15 mouse cellular contexts compared by ENCODE assay signal in the genomic region with DNA sequence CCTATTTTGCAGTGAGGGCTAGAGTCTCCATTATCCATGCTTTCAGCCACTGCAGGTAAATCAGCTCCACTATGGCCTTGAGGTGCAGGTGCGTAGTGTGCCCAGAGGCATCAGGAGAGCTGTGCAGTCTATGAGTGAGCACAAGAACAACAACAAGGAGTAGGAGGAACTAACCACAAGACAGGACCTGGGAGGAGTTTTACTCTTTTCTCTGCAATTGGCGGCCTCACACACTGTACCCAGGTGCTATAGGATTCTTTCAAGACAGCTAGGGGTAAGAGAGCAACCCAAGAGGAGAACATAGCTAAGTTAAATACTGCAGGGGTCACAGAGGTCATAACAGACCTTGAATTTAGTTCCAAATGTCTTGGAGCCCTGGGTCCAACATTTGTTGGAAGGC. TPM values are rescaled to one million over a fixed set of nuclear protein-coding genes. Genes with fewer than 3 reads are reported as not detected.
"Had no signal": no experiment of that assay in that cellular context is flagged by ENCODE, and none has a peak within 500 bp of the region (broad histone marks: within the 10 kb centered on the region; RNA-seq: fewer than 3 reads in every experiment).

No protein-coding gene starts in this region.

- H3K9me3 ChIP-seq: intestine, embryonic 15.5 days; kidney, embryonic 15.5 days; limb, embryonic 15.5 days; liver, embryonic 12.5 days; midbrain, embryonic 10.5 days had no signal

- ATAC-seq: intestine, embryonic 15.5 days; liver, embryonic 12.5 days; midbrain, embryonic 16.5 days had no signal

- H3K4me3 ChIP-seq: intestine, embryonic 15.5 days; kidney, embryonic 15.5 days; left cerebral cortex, adult 2 months; limb, embryonic 15.5 days; liver, embryonic 12.5 days; midbrain, embryonic 10.5 days had no signal

- H3K36me3 ChIP-seq: intestine, embryonic 15.5 days; kidney, embryonic 15.5 days; limb, embryonic 15.5 days; liver, embryonic 12.5 days; midbrain, embryonic 10.5 days had no signal

- DNase-seq: kidney, adult 18-20 months; kidney, postnatal 14 days; lung, embryonic 14.5 days; lung, postnatal 10 days; lung, postnatal 4 days; right cerebral cortex, adult 18-20 months; right cerebral cortex, postnatal 25 days had no signal

- H3K27me3 ChIP-seq: intestine, embryonic 15.5 days; limb, embryonic 15.5 days had no signal

- H3K27ac ChIP-seq: intestine, embryonic 15.5 days; kidney, embryonic 15.5 days; left cerebral cortex, adult 2 months; limb, embryonic 15.5 days; liver, embryonic 12.5 days; midbrain, embryonic 10.5 days had no signal

RNA-seq across cellular contexts. Expression of gene Mfsd7a, which starts 10.0 kb away (rescaled TPM):
- polyA plus RNA-seq: lung, embryonic 14.5 days; neural tube, embryonic 14.5 days had no signal
